Mouse (Mus musculus): Measurements from ENCODE around the gene Prelid1. TPM values are rescaled to one million over a fixed set of nuclear protein-coding genes. Genes with fewer than 3 reads are reported as not detected.
A peak's percentile ranks its signal among the peaks of the same experiment; 100 is the strongest.

Gene Prelid1
- total RNA-seq (2021), result 100 to 1,000 TPM; 140 to 157 TPM

- no peak for DNase-seq
Measured at GRCm38 (mm10) chr13:55319931-55320533, at the start of gene Prelid1. TSS of gene Prelid1 (plus strand) at chr13:55320500.

GRCm38 (mm10) chr13:55277203-55277602 is 43.1 kb upstream of the Prelid1 start:
- DNase-seq, result no peak

- no peak for DNase-seq
Measured at GRCm38 (mm10) chr13:55277646-55278045, 42.7 kb upstream of the Prelid1 start.

- no peak for DNase-seq
Measured at GRCm38 (mm10) chr13:55288854-55289253, 31.4 kb upstream of the Prelid1 start.

GRCm38 (mm10) chr13:55296760-55297159 is 23.5 kb upstream of the Prelid1 start:
- DNase-seq, result no peak

GRCm38 (mm10) chr13:55300913-55301312 is 19.4 kb upstream of the Prelid1 start:
- DNase-seq, result no peak

- peak; percentile 44 to 51 for DNase-seq
Measured at GRCm38 (mm10) chr13:55312028-55312630, 8.2 kb upstream of the Prelid1 start.

- no peak for DNase-seq
Measured at GRCm38 (mm10) chr13:55313051-55313450, 7.2 kb upstream of the Prelid1 start.

- no peak for DNase-seq
Measured at GRCm38 (mm10) chr13:55314891-55315412, 5.3 kb upstream of the Prelid1 start.

GRCm38 (mm10) chr13:55318351-55318750 is 1.9 kb upstream of the Prelid1 start:
- no peak for DNase-seq

- peak; percentile 81 to 86 for DNase-seq
Measured at GRCm38 (mm10) chr13:55321434-55322129, 1.3 kb downstream of the Prelid1 start, which contains the start of gene Rab24. TSS of gene Rab24 (minus strand) at chr13:55321946.

GRCm38 (mm10) chr13:55322130-55322825 is 2.0 kb downstream of the Prelid1 start:
- no peak for DNase-seq

GRCm38 (mm10) chr13:55325596-55325995 is 5.3 kb downstream of the Prelid1 start:
- no peak for DNase-seq

GRCm38 (mm10) chr13:55327169-55327568 is 6.9 kb downstream of the Prelid1 start:
- DNase-seq, result no peak

GRCm38 (mm10) chr13:55327633-55328032 is 7.3 kb downstream of the Prelid1 start:
- DNase-seq, result peak; percentile 91 to 92

- DNase-seq, result no peak
Measured at GRCm38 (mm10) chr13:55328171-55328570, 7.9 kb downstream of the Prelid1 start.

GRCm38 (mm10) chr13:55328641-55329040 is 8.3 kb downstream of the Prelid1 start:
- no peak for DNase-seq

GRCm38 (mm10) chr13:55329109-55329682 is 8.9 kb downstream of the Prelid1 start:
- DNase-seq, result no peak

GRCm38 (mm10) chr13:55329683-55330566 is 9.6 kb downstream of the Prelid1 start, which contains the start of gene Mxd3:
TSS of gene Mxd3 (minus strand) at chr13:55329823.
- peak; percentile 80 to 83 for DNase-seq

- no peak for DNase-seq
Measured at GRCm38 (mm10) chr13:55330567-55331400, 10.5 kb downstream of the Prelid1 start.

Measured in layer of hippocampus, postnatal 36 days (tissue).